ENCODE assay signal across 8 mouse cellular contexts in genomic region chr10:80586407-80587304, GRCm38 (mm10). TPM values are rescaled to one million over a fixed set of nuclear protein-coding genes. Genes with fewer than 3 reads are reported as not detected.
A peak's percentile ranks its signal among the peaks of the same experiment; 100 is the strongest.
DNase-seq lines count a peak whose midpoint lies in the region; TF ChIP-seq lines count a peak whose summit lies in the region.

No protein-coding gene starts in this region.

- TF ChIP-seq POLR2A in cortical plate, adult 2 months (IDR thresholded peaks at IDR 0.05; ENCODE audit: extremely low read depth, insufficient read depth, low read length), result no peak

- peaks cover 52% of the 10 kb centered on the region for H3K79me2 ChIP-seq in macrophage (ENCODE audit: inconsistent target)

- peak; percentile 35 for DNase-seq in kidney, postnatal 10 days
- DNase-seq in kidney, postnatal 4 days, result no peak
- DNase-seq in hindbrain, embryonic 10.5 days (ENCODE audit: low spot score), result no peak
- no peak for DNase-seq in ovary, postnatal 10 days (ENCODE audit: low spot score)
- no peak for DNase-seq in testis, postnatal 14 days (ENCODE audit: low spot score)
- DNase-seq in frontal cortex, postnatal 25 days (ENCODE audit: low spot score in 2 of 2), result no peak

- H3K27ac ChIP-seq in cortical plate, adult 2 months (ENCODE audit: insufficient read depth, low read length), result peak overlapping the region; percentile 63
- H3K27ac ChIP-seq in hindbrain, embryonic 10.5 days, result peak overlapping the region; percentile 81
- H3K27ac ChIP-seq in macrophage, result 0 out of 2 replicates have a peak overlapping the region, but pooled peaks have one; percentile 4

- 96% methylated on average over 51 of the region's 51 CpGs for WGBS in hindbrain, embryonic 10.5 days
- WGBS in macrophage (ENCODE audit: missing documents), result 91% methylated on average over 10 of the region's 51 CpGs

- H3K9me3 ChIP-seq in hindbrain, embryonic 10.5 days, result no peaks in the 10 kb centered on the region

- peaks cover 51% of the 10 kb centered on the region for H3K36me3 ChIP-seq in hindbrain, embryonic 10.5 days
- H3K36me3 ChIP-seq in macrophage (ENCODE audit: inconsistent target), result peaks cover 24% of the 10 kb centered on the region; the same call in 1 of the 2 replicates

- no peaks in the 10 kb centered on the region for H3K27me3 ChIP-seq in hindbrain, embryonic 10.5 days (ENCODE audit: insufficient read depth, poor library complexity, severe bottlenecking)

- H3K4me1 ChIP-seq in cortical plate, adult 2 months (ENCODE audit: control insufficient read depth, insufficient read depth, low read length), result peaks cover 8% of the 10 kb centered on the region
- H3K4me1 ChIP-seq in hindbrain, embryonic 10.5 days (replicated peaks), result peaks cover 60% of the 10 kb centered on the region

- TF ChIP-seq CTCF in cortical plate, adult 2 months (IDR thresholded peaks at IDR 0.05; ENCODE audit: extremely low read depth, insufficient read depth, low read length), result no peak

- H3K4me3 ChIP-seq in cortical plate, adult 2 months (ENCODE audit: insufficient read depth, low read length), result no peak overlapping the region
- peak overlapping the region; percentile 32 for H3K4me3 ChIP-seq in hindbrain, embryonic 10.5 days
- no peak overlapping the region for H3K4me3 ChIP-seq in macrophage (ENCODE audit: inconsistent target)

RNA-seq across cellular contexts. Expression of gene Abhd17a, which starts 3.5 kb away (rescaled TPM):
- polyA plus RNA-seq in cortical plate, adult 2 months (2012; rRNA removed), result 329 and 330 TPM in 2 replicates
- 89.1 and 109 TPM in 2 replicates for polyA plus RNA-seq in hindbrain, embryonic 10.5 days (2016; fragmentation: Nextera tagmentation; extraction: Ambion mirVana)
- 10 to 100 TPM in 5 of 26 experiments, 1 to 10 TPM in 20, under 1 TPM in 1; 0.62 to 16.1 (median 5.5) TPM for total RNA-seq in macrophage (2018; cell fraction: chromatin; rRNA removed)
- 10 to 100 TPM; 37.6 to 76.2 (median 53.9) TPM for total RNA-seq in macrophage (2018; cell fraction: cytosol; rRNA removed)
- total RNA-seq in macrophage (2018; cell fraction: nucleus; rRNA removed), result 10 to 100 TPM in 23 of 26 experiments, 1 to 10 TPM in 3; 6.8 to 32.4 (median 16.1) TPM
- 11.7 to 58.2 TPM (median 51.7 TPM) in 3 replicates for polyA plus RNA-seq in macrophage (2018)

RNA-seq across cellular contexts. Expression of gene Klf16, which starts 9.5 kb away (rescaled TPM):
- polyA plus RNA-seq in cortical plate, adult 2 months (2012; rRNA removed), result 34.7 and 36.9 TPM in 2 replicates
- 6.9 and 7.3 TPM in 2 replicates for polyA plus RNA-seq in hindbrain, embryonic 10.5 days (2016; fragmentation: Nextera tagmentation; extraction: Ambion mirVana)
- 1 to 10 TPM in 22 of 26 experiments, under 1 TPM in 4; 0.33 to 6.9 (median 1.9) TPM for total RNA-seq in macrophage (2018; cell fraction: chromatin; rRNA removed)
- 10 to 100 TPM in 4 of 26 experiments, 1 to 10 TPM in 22; 4.4 to 12.1 (median 8.4) TPM for total RNA-seq in macrophage (2018; cell fraction: cytosol; rRNA removed)
- total RNA-seq in macrophage (2018; cell fraction: nucleus; rRNA removed), result 10 to 100 TPM in 1 of 26 experiments, 1 to 10 TPM in 25; 2.1 to 12.3 (median 3.5) TPM
- polyA plus RNA-seq in macrophage (2018), result 3.4 to 12.6 TPM (median 6.0 TPM) in 3 replicates

RNA-seq across cellular contexts. Expression of gene Scamp4, which starts 16.0 kb away (rescaled TPM):
- polyA plus RNA-seq in cortical plate, adult 2 months (2012; rRNA removed), result 63.2 and 63.9 TPM in 2 replicates
- 89.9 and 92.0 TPM in 2 replicates for polyA plus RNA-seq in hindbrain, embryonic 10.5 days (2016; fragmentation: Nextera tagmentation; extraction: Ambion mirVana)
- 10 to 100 TPM in 13 of 26 experiments, 1 to 10 TPM in 13; 2.6 to 18.9 (median 10.4) TPM for total RNA-seq in macrophage (2018; cell fraction: chromatin; rRNA removed)
- 10 to 100 TPM; 33.6 to 57.3 (median 44.7) TPM for total RNA-seq in macrophage (2018; cell fraction: cytosol; rRNA removed)
- total RNA-seq in macrophage (2018; cell fraction: nucleus; rRNA removed), result 10 to 100 TPM in 25 of 26 experiments, 1 to 10 TPM in 1; 8.5 to 48.4 (median 29.4) TPM
- polyA plus RNA-seq in macrophage (2018), result 34.4 to 66.1 TPM (median 53.0 TPM) in 3 replicates

RNA-seq across cellular contexts. Expression of gene Adat3, which starts 16.0 kb away (rescaled TPM):
- 4.0 and 4.3 TPM in 2 replicates for polyA plus RNA-seq in cortical plate, adult 2 months (2012; rRNA removed)
- polyA plus RNA-seq in hindbrain, embryonic 10.5 days (2016; fragmentation: Nextera tagmentation; extraction: Ambion mirVana), result 11.0 and 11.3 TPM in 2 replicates
- 1 to 10 TPM in 19 of 26 experiments, under 1 TPM in 3, not detected in 4; 0.61 to 7.4 (median 2.9) TPM for total RNA-seq in macrophage (2018; cell fraction: chromatin; rRNA removed)
- 1 to 10 TPM in 24 of 26 experiments, under 1 TPM in 2; 0.80 to 4.2 (median 2.1) TPM for total RNA-seq in macrophage (2018; cell fraction: cytosol; rRNA removed)
- 1 to 10 TPM in 25 of 26 experiments, not detected in 1; 1.5 to 8.1 (median 4.3) TPM for total RNA-seq in macrophage (2018; cell fraction: nucleus; rRNA removed)
- polyA plus RNA-seq in macrophage (2018), result 0.60 to 3.8 TPM (median 2.4 TPM) in 3 replicates

RNA-seq across cellular contexts. Expression of gene Gm49322, which starts 19.2 kb away (rescaled TPM):
- polyA plus RNA-seq in cortical plate, adult 2 months (2012; rRNA removed), result 2.5 and 2.8 TPM in 2 replicates
- polyA plus RNA-seq in hindbrain, embryonic 10.5 days (2016; fragmentation: Nextera tagmentation; extraction: Ambion mirVana), result 4.6 and 5.5 TPM in 2 replicates
- 10 to 100 TPM in 3 of 26 experiments, 1 to 10 TPM in 23; 3.0 to 12.4 (median 7.6) TPM for total RNA-seq in macrophage (2018; cell fraction: chromatin; rRNA removed)
- total RNA-seq in macrophage (2018; cell fraction: cytosol; rRNA removed), result 1 to 10 TPM in 1 of 26 experiments, under 1 TPM in 25; 0.03 to 1.0 (median 0.26) TPM
- 1 to 10 TPM; 1.3 to 7.4 (median 4.2) TPM for total RNA-seq in macrophage (2018; cell fraction: nucleus; rRNA removed)
- polyA plus RNA-seq in macrophage (2018), result 0.44 to 1.1 TPM in 2 of 3 replicates, not detected in the other

Comparison
In these comparisons a context has a peak if more than half of its experiments do, and no peak if none do; other contexts are left out.
1. H3K27ac ChIP-seq: peak in every context shown above with its lines; median percentile 81 in hindbrain, embryonic 10.5 days; 63 in cortical plate, adult 2 months; 4 in macrophage.